Comparison of ENCODE assay signal across 40 mouse cellular contexts in genomic region chr1:94074756-94075155, GRCm38 (mm10). TPM values are rescaled to one million over a fixed set of nuclear protein-coding genes. Genes with fewer than 3 reads are reported as not detected.
DNase-seq lines count a peak whose midpoint lies in the region; ATAC-seq and TF ChIP-seq lines count a peak whose summit lies in the region.
"Had no signal": no experiment of that assay in that cellular context is flagged by ENCODE, and none has a peak within 500 bp of the region (broad histone marks: within the 10 kb centered on the region; RNA-seq: fewer than 3 reads in every experiment).

No protein-coding gene starts in this region.

- DNase-seq in 416B (ENCODE audit: low read depth) = peak; percentile 93
- peak; percentile 66 for DNase-seq in MEL (ENCODE audit: low read depth, low spot score)
- no peak for DNase-seq in adipocyte (ENCODE audit: low spot score)
- no peak for DNase-seq in ovary, postnatal 10 days (ENCODE audit: low spot score)
- DNase-seq in Muller cell, postnatal 12 days (ENCODE audit: inconsistent ontology term) = no peak
- DNase-seq: adrenal gland, postnatal 25 days; cerebellum, adult 18-20 months; forebrain, postnatal 0 days; gastrocnemius, postnatal 14 days; heart, adult 18-20 months; heart, postnatal 4 days; kidney, adult 18-20 months; lung, adult 2 months; lung, postnatal 14 days; spleen, adult 18-20 months; thymus, adult 18-20 months; thymus, postnatal 25 days had no signal

- H3K9ac ChIP-seq in MEL (ENCODE audit: control insufficient read depth, low read depth, low read length, poor library complexity, severe bottlenecking) = no peak overlapping the region
- H3K9ac ChIP-seq: forebrain, embryonic 12.5 days; forebrain, postnatal 0 days; hindbrain, embryonic 14.5 days; kidney, embryonic 15.5 days; limb, embryonic 15.5 days; liver, embryonic 14.5 days; midbrain, embryonic 12.5 days had no signal

- no peaks in the 10 kb centered on the region for H3K79me2 ChIP-seq in MEL (ENCODE audit: control insufficient read depth, insufficient read depth, low read length, poor library complexity)

- H3K4me3 ChIP-seq in MEL (ENCODE audit: control insufficient read depth in 1 of 2, insufficient read depth in 1 of 2, low read depth in 2 of 2, low read length in 2 of 2) = no peak overlapping the region
- H3K4me3 ChIP-seq: erythroblast, embryonic 14.5 days; forebrain, embryonic 12.5 days; kidney, embryonic 15.5 days; layer of hippocampus, adult 2 months; limb, embryonic 10.5 days; limb, embryonic 15.5 days; midbrain, embryonic 12.5 days had no signal

- H3K4me1 ChIP-seq in MEL (ENCODE audit: control insufficient read depth in 1 of 2, insufficient read depth in 2 of 2, low read length in 2 of 2) = peaks cover 15 to 42% of the 10 kb centered on the region in 2 experiments
- H3K4me1 ChIP-seq: forebrain, embryonic 12.5 days; kidney, embryonic 15.5 days; midbrain, embryonic 12.5 days had no signal

- H3K27ac ChIP-seq in MEL (ENCODE audit: control insufficient read depth, low read depth, low read length) = peak overlapping the region; percentile 56
- H3K27ac ChIP-seq: forebrain, embryonic 12.5 days; hindbrain, embryonic 14.5 days; kidney, embryonic 15.5 days; layer of hippocampus, adult 2 months; limb, embryonic 10.5 days; limb, embryonic 15.5 days; liver, embryonic 14.5 days; midbrain, embryonic 12.5 days; stomach, postnatal 0 days had no signal

- peak; percentile 10 to 37; a peak in 3 of 4 replicates for ATAC-seq in hematopoietic stem cell, adult 5-6 weeks (replicated peaks in 1 of 2; ENCODE audit: insufficient read depth in 1 of 2, low FRiP score in 2 of 2, low TSS enrichment in 1 of 2, low read depth in 1 of 2, poor library complexity in 2 of 2, severe bottlenecking in 2 of 2)
- ATAC-seq in monocyte, adult 5-6 weeks (replicated peaks; ENCODE audit: insufficient number of reproducible peaks, low FRiP score, low TSS enrichment, poor library complexity, severe bottlenecking) = peak; percentile 20; the same call in 1 of the 2 replicates
- ATAC-seq: forebrain, postnatal 0 days; Patski had no signal

- TF ChIP-seq CTCF in MEL (IDR thresholded peaks at IDR 0.05 in 2 of 3, conservative IDR thresholded peaks at IDR 0.05 in 1 of 3; ENCODE audit: control insufficient read depth in 1 of 3, insufficient read depth in 1 of 3, low read depth in 2 of 3, low read length in 3 of 3, poor library complexity in 1 of 3, severe bottlenecking in 1 of 3) = no peak

- TF ChIP-seq EP300 in MEL (IDR thresholded peaks at IDR 0.05; ENCODE audit: low read depth in 1 of 2, low read length in 2 of 2) = peak; percentile 55 to 61; a peak in 3 of 4 replicates

- peaks cover 0 to 39% of the 10 kb centered on the region in 2 experiments; a peak in 2 of 4 replicates for H3K36me3 ChIP-seq in MEL (ENCODE audit: control insufficient read depth in 1 of 2, insufficient read depth in 2 of 2, low read length in 2 of 2)
- H3K36me3 ChIP-seq: forebrain, embryonic 12.5 days; kidney, embryonic 15.5 days; limb, embryonic 10.5 days; limb, embryonic 15.5 days; midbrain, embryonic 12.5 days had no signal

- H3K27me3 ChIP-seq in MEL (ENCODE audit: control insufficient read depth in 1 of 2, insufficient read depth in 2 of 2, low read length in 2 of 2) = peaks cover 0 to 5% of the 10 kb centered on the region in 2 experiments; a peak in 2 of 4 replicates
- H3K27me3 ChIP-seq: CH12.LX; forebrain, embryonic 12.5 days; limb, embryonic 15.5 days; midbrain, embryonic 12.5 days had no signal

- H3K9me3 ChIP-seq in MEL (replicated peaks; ENCODE audit: insufficient read depth, low read length) = no peaks in the 10 kb centered on the region
- H3K9me3 ChIP-seq: forebrain, embryonic 12.5 days; kidney, embryonic 15.5 days; limb, embryonic 10.5 days; limb, embryonic 15.5 days; midbrain, embryonic 12.5 days had no signal

- TF ChIP-seq RAD21 in MEL (IDR thresholded peaks at IDR 0.05; ENCODE audit: low read depth, low read length) = no peak; the same call in 1 of the 2 replicates

- no peak for TF ChIP-seq POLR2A in MEL (IDR thresholded peaks at IDR 0.05; ENCODE audit: control insufficient read depth in 1 of 2, insufficient read depth in 1 of 2, low read depth in 1 of 2, low read length in 2 of 2, poor library complexity in 1 of 2)

TF ChIP-seq in MEL, 35 proteins besides CTCF, POLR2A, EP300 and RAD21:
- TF ChIP-seq RCOR1 (IDR thresholded peaks at IDR 0.05; ENCODE audit: low read depth, low read length) (peak; percentile 63), BHLHE40 (IDR thresholded peaks at IDR 0.05; ENCODE audit: borderline replicate concordance, low read depth, low read length) (no peak), GABPA (IDR thresholded peaks at IDR 0.05; ENCODE audit: low read depth, low read length) (no peak), ETS1 (IDR thresholded peaks at IDR 0.05; ENCODE audit: low read depth, low read length) (0 out of 2 replicates have a peak, but pooled peaks have one; percentile 45), SMC3 (IDR thresholded peaks at IDR 0.05; ENCODE audit: low read depth, low read length) (no peak), CHD2 (IDR thresholded peaks at IDR 0.05; ENCODE audit: low read length) (no peak), GATA1 (IDR thresholded peaks at IDR 0.05; ENCODE audit: low read depth, low read length) (peak; percentile 62; the same call in 1 of the 2 replicates), ZKSCAN1 (IDR thresholded peaks at IDR 0.05; ENCODE audit: low read depth, low read length) (no peak), HCFC1 (IDR thresholded peaks at IDR 0.05; ENCODE audit: low read depth, low read length) (0 out of 2 replicates have a peak, but pooled peaks have one; percentile 26), ZC3H11A (IDR thresholded peaks at IDR 0.05; ENCODE audit: low read depth, low read length) (no peak), TBP (IDR thresholded peaks at IDR 0.05; ENCODE audit: low read depth, low read length) (0 out of 2 replicates have a peak, but pooled peaks have one; percentile 9), TCF12 (IDR thresholded peaks at IDR 0.05; ENCODE audit: low read depth, low read length) (peak; percentile 40; the same call in 1 of the 2 replicates), POLR2AphosphoS5 (IDR thresholded peaks at IDR 0.05; ENCODE audit: borderline replicate concordance, low read depth, low read length) (no peak)

RNA-seq across cellular contexts. Expression of gene Pdcd1, which starts 22.4 kb away (rescaled TPM):
- 0.20 TPM in 1 of 2 replicates, not detected in the other for total RNA-seq in MEL (2012; rRNA removed)
- polyA plus RNA-seq in MEL (2012; ENCODE audit: insufficient read depth in 1 of 2, insufficient read length in 2 of 2, low read depth in 1 of 2, low replicate concordance in 2 of 2, missing spikeins in 1 of 2) = under 1 TPM in 1 of 2 experiments, not detected in 1; 0.13 TPM
- not detected in 2 replicates for total RNA-seq in hematopoietic stem cell, adult 5-6 weeks (2017)
- total RNA-seq in monocyte, adult 5-6 weeks (2017) = 0.19 to 1.4 TPM in 2 of 3 replicates, not detected in the other
- total RNA-seq: adrenal gland, postnatal 25 days; forebrain, postnatal 0 days; gastrocnemius, postnatal 14 days; heart, postnatal 4 days; midbrain, postnatal 0 days had no signal
- polyA plus RNA-seq: erythroblast, embryonic 14.5 days; forebrain, postnatal 0 days; hindbrain, embryonic 14.5 days; kidney, embryonic 15.5 days; limb, embryonic 10.5 days; midbrain, embryonic 12.5 days; midbrain, postnatal 0 days; neural tube, embryonic 14.5 days; Patski; stomach, postnatal 0 days had no signal

RNA-seq across cellular contexts. Expression of gene Neu4, which starts 54.5 kb away (rescaled TPM):
- not detected in 2 replicates for total RNA-seq in MEL (2012; rRNA removed)
- not detected for polyA plus RNA-seq in MEL (2012; ENCODE audit: insufficient read depth in 1 of 2, insufficient read length in 2 of 2, low read depth in 1 of 2, low replicate concordance in 2 of 2, missing spikeins in 1 of 2)
- not detected in 2 replicates for total RNA-seq in hematopoietic stem cell, adult 5-6 weeks (2017)
- not detected in 3 replicates for total RNA-seq in monocyte, adult 5-6 weeks (2017)
- total RNA-seq: adrenal gland, adult 18-20 months; adrenal gland, postnatal 25 days; CH12.LX; ES-E14; gastrocnemius, postnatal 14 days; heart, adult 18-20 months; heart, postnatal 4 days; megakaryocyte, adult 5-6 weeks had no signal
- polyA plus RNA-seq: embryonic facial prominence, embryonic 14.5 days; erythroblast, embryonic 14.5 days; forebrain, embryonic 12.5 days; heart, embryonic 11.5 days; heart, embryonic 16.5 days; intestine, embryonic 14.5 days; kidney, embryonic 15.5 days; limb, embryonic 10.5 days; limb, embryonic 15.5 days; liver, embryonic 14.5 days; lung, adult 2 months; midbrain, embryonic 12.5 days; neural tube, embryonic 14.5 days; Patski; stomach, postnatal 0 days had no signal

Comparison
In these comparisons a context has a peak if more than half of its experiments do, and no peak if none do; other contexts are left out.
1. DNase-seq: peak in 416B (single experiment) and MEL (single experiment); none in adipocyte (single experiment), ovary, postnatal 10 days (single experiment) and Muller cell, postnatal 12 days (single experiment).